Mouse (Mus musculus) heart, postnatal 25 days (tissue): ENCODE data around the gene Ndufa13. TPM values are rescaled to one million over a fixed set of nuclear protein-coding genes. Genes with fewer than 3 reads are reported as not detected.

Source experiments
- DNase-seq: peaks from one replicate; pipeline ENCODE4 v3.0.0; 2022; ENCODE audit warnings: low spot score
- intact Hi-C: fragments of 180-260 bp; cut with DNase I; formaldehyde crosslinking; loops from one replicate; pipeline ENCODE4 v1.15.1; 2025
- total RNA-seq, 2 experiments: library from RNA; stranded (reverse); gene quantifications; 2 replicates each; pipeline ENCODE4 v1.2.3; 2021

Gene Ndufa13
- total RNA-seq, 2 experiments from 2014 or later: 446 to 456 TPM

DNA sequence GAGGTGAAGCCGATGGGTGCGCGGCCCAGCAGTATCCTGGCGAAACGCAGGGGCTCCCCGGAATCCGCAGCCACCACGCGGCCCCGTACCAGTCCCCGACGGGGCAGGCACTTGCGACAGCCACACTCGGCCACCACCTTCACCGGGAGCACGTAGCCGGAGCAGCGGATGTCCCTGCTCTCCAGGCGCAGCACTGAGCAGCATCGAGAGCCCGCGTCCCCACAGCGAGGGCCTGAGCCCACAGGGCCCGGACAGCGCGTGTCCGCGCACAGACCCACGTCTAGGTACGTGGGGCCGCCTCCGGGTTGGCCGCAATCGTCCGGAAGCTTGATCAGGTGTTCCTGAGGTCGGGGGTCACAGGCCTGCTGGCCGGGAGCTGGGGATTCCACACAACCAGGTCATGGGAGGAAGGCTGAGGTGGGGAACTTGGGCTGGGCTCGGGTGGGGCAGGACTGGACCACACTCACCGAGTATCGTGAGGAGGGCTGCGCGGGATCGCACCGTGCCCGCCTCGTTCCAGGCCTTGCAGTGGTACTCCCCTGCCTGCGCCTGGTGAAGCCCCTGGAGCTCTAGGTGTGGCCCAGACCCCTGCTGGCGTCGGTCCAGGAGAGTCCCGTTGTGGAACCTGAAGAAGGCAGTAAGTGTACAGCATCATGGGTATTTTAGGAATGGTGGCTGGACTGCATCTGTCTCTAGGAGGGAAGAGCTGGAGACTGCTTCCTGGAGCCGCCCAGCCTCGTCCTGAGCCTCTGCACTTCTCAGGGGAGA is 19.3 kb downstream of the Ndufa13 start:
- no peak for DNase-seq
- intact Hi-C loops: no loop called here

DNA sequence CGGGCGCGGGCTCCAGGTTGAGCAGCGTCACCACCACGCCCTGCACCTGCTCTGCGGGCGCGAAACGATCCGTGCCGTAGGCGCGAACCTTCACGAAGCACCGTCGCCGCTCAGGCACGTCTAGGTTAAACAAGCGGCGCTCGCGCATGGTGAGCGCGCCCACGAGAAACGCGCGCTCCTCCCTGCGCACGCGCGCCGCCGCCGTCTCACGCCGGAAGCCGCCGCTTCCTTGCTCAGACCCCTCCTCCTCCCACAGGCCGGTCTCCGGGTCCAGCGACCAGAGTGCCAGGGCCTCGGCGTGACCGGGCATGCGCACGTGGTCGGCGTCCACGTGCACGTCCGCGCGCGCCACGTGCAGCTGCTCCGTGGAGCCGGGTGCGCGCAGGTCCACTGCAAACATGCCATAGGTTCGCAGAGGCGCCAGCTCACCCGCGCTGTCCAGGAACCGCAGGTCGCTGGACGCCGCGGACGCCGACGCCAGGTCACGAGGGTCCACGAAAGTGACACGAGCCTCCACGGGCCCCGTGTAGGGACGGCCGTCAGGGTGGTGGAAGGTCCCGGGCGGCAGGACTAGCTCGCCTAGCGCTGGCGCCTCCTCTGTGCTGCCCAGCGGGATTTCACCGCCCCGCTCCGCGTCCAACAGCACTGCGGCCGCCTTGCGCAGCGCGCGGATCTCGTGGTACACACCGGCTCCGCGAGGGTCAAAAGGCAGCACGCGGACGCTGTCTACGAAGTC is 20.2 kb downstream of the Ndufa13 start:
- DNase-seq: peak; percentile 45
- intact Hi-C loops: no loop called here

DNA sequence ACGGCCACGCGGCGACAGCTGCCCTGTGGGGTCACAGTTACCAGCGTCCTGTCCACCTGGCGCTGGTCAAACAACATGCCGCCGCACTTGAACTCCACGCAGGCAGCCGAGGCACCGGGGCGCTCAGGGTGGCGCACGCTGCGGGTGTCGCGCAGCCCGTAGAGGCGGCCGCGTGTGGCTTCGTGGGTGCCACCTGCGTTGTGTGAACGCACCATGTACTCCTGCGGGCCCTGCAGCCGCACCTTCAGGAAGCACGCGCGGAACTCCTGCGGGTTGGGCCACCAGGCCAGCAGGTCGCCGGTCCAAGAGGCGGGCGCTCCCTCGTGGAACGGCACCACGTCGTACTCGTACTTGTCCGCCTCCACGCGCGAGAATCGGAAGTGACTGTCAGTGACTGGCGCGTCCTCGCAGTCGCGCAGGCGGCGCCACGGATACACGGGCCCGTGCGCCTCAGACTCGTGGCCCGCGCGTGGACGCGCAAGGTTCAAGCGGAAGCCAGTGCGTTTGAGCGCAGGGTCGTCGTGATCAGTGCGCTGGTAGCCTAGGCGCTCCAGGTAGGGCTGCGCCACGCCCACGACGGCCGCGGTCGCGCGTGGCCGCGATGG is 21.0 kb downstream of the Ndufa13 start:
- intact Hi-C loops: no loop called here

DNA sequence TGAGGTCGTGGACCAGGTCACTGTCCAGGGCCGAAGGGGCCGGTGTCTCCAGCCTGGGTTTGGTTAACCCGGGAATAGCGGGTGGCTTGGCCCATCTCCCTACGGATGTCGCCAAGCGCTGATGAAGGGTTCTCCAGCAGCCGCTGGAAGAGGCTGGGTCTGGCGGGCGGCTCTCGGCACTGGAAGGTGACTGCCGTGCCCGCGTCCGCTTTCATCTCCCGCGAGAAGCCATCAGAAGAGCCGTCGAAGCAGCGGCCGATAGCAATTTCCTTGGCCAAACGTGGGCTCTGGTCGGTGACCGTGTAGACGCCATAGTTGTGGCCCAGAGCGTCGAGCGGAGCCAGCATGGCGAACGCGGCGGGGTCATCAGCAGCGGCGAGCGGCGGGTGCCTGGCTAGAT is 21.5 kb downstream of the Ndufa13 start:
- intact Hi-C loops: no loop called here

More for the DNA sequence above, 21.0 kb downstream of the Ndufa13 start:
- DNase-seq: no peak

DNA sequence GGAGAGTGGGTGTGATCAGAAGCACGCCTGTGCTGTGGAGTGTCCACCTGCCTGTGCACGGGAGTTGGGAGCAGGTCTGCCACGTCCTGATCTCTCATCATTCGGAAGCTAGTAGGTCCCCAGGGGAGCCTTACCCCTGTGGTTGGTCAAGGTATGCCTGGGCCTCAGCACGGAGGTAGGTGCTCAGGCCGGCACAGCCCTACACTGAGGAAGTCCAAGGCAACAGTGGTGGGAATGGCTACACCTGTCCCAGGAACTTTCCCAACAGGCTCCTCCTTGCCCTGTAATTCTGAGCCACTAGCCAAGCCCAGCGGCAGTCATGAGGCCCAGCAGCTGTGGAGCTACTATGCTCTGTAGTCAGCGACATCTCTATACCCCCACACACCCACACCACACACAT is 22.7 kb downstream of the Ndufa13 start:
- DNase-seq: no peak
- intact Hi-C loops: loop anchor here (10.0 kb wide), 1 partner anchor 255 kb away; the partner anchor contains the start of gene Zfp868

More for the DNA sequence above, 21.5 kb downstream of the Ndufa13 start:
- no peak for DNase-seq

DNA sequence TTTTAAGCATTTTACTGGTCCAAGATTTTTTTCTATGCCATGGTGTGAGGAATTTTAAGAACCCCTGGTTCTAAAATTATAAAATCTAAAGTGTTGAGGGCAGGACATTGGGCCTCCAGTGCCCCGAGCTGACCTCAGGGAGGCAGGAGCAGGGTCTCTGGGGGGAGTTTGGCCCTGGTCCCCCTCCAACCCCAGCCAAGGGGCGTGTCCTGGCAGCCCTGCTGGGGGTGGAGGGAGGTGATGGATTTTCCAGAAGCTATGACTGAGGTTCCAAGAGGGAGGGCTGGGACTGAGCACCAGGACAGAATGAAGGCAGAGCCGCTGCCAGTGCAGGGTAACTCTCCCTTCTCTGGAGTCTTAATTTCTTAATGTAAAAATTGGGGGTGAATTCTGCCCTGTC is 24.4 kb downstream of the Ndufa13 start:
- no peak for DNase-seq
- intact Hi-C loops: loop anchor here (10.0 kb wide), 1 partner anchor 253 kb away; the partner anchor contains the start of gene Zfp868

DNA sequence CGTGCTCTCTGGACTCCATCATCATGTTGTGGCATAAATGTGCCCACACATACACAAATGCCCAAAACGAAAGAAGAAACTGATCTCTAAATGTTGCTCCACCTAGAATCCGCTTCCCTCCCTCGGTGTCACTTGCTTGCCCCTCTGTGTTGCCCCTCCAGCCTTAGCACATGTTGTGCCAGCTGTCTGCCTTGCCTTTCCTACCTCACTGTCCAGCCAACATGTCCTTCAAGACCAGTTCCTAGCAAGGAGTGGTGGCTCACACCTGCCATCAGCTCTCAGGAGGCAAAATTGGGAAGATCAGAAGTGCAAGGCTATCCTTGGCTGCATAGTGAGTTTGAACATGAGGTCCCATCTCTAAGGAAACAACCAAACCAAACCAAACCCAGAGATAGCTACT is 25.0 kb downstream of the Ndufa13 start:
- intact Hi-C loops: loop anchor here (10.0 kb wide), 1 partner anchor 253 kb away; the partner anchor contains the start of gene Zfp868
- no peak for DNase-seq

DNA sequence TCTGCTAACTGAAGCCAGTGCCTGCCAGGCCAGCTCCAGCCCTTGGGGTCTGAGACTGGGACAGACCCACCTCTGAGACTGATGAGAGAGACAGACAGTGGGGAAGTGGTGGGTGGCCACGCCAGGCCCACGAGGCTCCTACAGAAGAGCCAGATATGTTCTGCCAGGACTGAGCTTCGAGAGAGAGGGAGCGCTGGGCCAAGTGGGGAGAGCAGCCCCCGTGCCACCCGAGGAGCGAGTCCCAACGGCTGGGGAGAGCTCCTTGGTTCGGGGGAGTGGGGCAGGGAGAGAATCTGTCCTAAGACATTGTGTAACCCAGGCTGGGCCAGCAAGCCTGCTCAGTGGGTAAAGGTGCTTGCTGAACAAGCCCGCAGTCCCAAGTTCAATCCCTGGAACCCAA is 25.4 kb downstream of the Ndufa13 start:
- no peak for DNase-seq
- intact Hi-C loops: loop anchor here (10.0 kb wide), 1 partner anchor 252 kb away; the partner anchor contains the start of gene Zfp868

DNA sequence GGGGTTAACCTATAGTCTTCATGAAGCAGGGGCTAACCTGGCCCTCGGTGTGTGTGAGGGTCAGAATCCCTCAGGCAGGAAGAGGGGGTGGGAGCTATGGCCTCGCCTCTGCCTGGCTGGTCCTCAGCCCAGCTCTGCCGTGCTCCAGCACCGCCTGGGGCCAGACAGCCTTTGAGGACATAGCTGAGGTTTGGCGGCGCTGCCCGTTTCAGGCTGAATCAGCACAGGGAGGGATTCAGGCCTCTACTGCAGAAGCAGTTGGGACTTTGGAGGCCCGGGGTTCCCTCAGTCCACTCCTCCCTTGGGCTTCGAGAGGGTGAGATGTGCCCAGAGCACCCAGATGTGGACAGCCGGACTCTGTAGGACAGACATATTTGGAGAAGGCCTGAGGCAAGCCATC is 26.3 kb downstream of the Ndufa13 start:
- intact Hi-C loops: loop anchor here (10.0 kb wide), 1 partner anchor 251 kb away; the partner anchor contains the start of gene Zfp868
- DNase-seq: no peak

DNA sequence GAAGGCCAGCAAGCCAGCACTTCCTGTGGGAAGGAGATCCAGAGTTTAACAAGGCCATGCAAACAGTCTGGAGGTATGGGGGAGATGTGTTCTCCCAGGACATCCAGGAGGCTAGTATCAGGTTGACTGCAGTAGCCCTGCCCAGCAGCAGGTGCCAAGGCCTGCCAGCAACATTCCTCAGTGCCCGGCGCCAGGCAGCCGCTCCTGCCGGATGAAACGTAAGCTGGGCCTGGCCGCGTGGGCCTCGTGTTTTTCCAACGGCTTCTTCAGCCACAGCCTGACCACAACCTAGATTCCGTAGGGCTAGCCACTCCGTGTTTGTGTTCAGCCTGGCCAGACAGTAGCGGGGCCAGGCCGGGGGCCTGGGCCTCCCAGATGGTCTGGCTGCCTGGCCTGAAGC is 27.7 kb downstream of the Ndufa13 start:
- intact Hi-C loops: loop anchor here (1.0 to 10.0 kb wide), 3 partner anchors 42 to 292 kb away; partner anchors contain the start of gene Zfp868
- no peak for DNase-seq

DNA sequence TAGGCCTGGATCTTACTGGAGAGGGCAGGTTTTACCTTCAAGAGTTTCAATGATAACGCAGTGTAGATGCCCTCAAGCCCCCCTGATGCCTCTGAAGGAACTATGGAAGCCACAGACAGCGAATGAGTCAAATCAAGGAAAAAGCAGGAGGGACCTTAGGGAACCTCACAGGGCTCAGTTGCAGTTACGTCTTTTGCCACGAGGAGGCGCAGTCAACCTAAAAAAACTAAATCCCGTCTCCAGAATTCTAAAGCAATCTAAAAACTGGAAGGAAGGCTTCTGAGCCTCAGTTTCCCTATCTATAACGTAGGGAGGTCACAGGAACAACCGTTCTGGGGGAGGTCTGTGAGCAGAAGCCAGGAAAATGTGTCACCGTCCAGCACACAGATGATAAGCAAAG is 28.2 kb downstream of the Ndufa13 start:
- intact Hi-C loops: loop anchor here (1.0 to 10.0 kb wide), 3 partner anchors 42 to 292 kb away; partner anchors contain the start of gene Zfp868
- DNase-seq: no peak

DNA sequence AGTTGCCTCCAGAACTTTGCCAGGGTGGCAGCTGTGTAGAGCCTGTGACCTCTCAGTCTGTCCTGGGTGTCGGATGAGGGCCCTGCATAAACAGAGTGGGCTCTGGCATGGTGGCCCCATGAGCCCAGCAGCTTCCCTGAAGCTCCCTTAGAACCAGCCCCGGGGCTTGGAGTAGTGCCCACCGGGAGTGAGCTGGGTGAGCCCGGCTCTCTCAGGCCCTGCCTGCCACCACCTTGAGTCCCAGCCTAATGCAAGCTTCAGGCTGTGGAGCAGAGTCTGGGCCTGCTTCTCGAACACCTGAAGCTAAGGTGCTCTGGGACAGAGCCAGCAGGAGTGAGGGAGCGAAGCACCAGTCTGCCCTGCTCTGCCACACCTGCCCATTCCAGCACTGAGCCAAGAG is 31.5 kb downstream of the Ndufa13 start:
- no peak for DNase-seq
- intact Hi-C loops: loop anchor here (10.0 kb wide), 1 partner anchor 246 kb away; the partner anchor contains the start of gene Zfp868

DNA sequence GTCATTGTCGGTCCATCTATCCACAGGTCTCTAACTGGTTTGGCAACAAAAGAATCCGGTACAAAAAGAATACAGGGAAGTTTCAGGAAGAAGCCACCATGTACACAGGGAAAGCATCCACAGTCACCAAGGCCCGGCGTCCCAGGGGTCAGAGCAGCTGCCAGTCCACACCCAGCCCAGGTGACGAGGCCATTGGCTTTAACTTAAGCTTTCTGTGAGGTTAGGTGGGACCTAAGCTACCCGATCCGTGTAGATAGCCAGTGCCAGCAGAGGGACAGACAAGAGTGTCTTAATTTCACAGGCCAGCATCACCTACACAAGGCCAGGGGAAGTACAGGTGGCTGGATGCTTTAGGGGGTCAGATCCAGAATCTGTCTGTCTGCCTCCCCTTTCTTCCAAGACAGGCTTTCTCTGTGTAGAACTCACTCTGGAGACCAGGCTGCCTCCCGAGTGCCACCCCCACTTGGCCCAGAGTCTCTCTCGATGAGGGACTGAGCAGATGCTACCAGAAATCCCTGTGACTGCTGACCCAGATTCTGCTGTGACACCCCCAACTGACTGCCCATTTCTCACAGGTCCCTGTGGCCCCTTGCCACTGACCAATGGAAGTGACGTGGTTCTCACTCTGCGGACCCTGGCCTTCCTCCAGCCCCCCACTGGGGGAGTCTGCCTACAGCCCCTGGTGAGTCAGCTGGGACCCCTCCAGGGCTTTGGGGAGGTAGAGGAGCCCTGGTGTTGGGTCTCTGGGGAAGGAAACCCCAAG is 32.2 kb downstream of the Ndufa13 start:
- no peak for DNase-seq
- intact Hi-C loops: loop anchor here (10.0 kb wide), 1 partner anchor 245 kb away; the partner anchor contains the start of gene Zfp868

DNA sequence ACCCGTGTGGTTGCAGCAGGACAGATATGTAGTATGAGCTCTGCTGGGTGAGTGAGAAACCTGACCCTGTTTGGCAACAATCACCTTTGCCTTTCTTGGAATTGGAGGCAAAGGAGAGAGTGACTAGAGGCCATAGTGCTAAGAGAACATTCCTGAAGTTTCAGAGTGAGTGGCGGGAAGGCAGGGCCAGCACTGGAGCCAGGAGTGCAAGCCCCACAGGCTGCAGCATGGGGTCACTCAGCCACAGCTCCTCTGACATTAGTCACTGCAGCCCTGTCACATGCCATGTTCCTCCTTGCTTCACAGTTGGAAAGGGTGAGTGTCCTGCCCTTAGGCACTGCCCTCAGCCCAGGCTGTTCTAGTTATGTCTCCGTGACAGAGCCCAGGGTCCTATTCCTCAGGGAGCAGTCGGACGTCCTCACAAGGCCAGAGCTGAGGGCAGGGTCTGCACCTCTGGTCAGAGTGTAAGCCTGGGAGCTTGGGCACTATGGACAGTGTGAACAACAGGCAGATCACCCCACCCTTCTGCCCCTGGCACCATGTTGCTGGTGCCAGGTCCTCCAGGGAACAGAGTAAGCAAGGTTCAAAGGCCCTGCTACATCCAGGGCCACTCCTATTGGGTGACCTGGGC is 34.5 kb downstream of the Ndufa13 start:
- no peak for DNase-seq
- intact Hi-C loops: no loop called here

DNA sequence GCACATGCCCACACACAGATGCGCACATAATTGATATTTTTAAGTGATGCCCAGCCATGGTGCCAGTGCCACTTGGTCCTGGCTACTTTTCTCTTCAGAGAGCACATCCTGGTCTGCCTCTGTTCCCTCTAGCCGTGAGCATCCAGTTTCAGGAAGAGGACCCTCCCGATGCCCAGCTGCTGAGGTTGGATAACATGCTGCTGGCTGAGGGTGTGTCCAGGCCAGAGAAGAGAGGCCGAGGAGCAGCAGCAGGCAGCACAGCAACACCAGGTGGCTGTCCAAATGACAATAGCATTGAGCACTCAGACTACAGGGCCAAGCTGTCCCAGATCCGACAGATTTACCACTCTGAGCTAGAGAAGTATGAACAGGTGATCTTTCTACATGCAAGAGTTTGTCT is 38.2 kb downstream of the Ndufa13 start:
- intact Hi-C loops: no loop called here
- DNase-seq: no peak

DNA sequence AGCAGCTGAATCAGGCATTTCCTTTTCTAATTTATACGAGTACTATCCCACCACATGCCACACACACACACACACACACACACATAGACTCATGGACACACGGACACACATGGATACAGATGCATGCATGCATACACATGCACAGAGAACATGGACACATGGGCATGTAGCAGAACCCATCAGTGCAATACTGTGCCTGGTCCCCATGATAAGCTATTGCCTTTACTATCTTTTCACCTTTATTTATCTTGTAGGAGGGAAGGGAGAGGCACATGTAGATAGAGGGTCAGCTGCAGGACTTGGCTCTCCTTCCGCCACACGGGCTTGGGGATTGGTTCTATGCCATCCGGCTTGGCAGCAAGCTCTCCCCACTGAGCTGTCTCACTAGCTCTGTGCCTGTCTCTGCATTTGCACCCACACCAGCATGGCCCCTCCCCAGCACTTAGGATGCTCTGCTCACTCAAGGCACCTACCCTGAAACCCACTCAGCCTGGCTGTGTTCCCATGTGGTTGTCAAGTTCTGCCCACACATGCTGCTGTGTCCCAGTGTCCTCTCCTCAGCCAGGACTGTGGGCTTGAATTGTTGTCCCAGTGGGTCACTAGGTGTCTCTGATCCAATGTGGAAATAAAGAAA is 38.9 kb downstream of the Ndufa13 start:
- no peak for DNase-seq

DNA sequence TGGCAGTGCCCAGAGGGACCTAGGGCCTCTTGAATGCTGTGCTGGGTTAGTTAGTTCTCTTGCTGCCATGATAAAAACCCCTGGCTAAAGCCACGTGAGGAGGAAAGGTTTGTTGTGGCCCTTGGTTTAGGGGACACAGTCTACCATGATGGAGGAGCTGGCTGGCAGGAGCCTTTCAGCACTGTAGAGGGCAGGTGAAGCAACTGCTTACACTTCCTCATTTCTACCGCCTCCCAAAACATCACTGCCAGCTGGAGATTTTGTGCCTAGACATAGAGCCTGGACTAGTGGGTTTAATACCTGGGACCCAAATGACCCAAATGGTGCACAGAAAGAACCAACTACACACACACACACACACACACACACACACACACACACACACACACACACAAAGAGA is 41.1 kb downstream of the Ndufa13 start:
- DNase-seq: no peak
- intact Hi-C loops: no loop called here

More for the DNA sequence above, 38.9 kb downstream of the Ndufa13 start:
- intact Hi-C loops: no loop called here

DNA sequence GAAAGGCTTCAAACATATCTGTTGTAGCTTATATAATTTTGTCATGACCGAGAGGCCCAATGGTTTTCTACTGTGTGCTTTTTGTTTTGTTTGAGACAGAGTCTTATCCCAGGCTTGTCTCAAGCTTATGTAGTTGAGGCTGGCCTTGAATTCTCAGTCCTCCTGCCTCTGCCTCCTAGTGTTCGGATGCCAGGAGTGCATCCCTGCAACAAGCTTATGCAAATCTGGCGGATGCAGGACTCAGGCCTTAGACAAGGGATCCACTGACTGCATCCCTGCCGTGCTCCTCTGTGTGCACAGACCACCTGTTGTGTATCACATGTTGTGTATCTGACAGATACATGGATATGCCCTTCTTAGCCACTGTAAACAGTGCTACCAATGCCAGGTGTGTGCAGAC is 41.6 kb downstream of the Ndufa13 start:
- intact Hi-C loops: no loop called here
- DNase-seq: no peak

DNA sequence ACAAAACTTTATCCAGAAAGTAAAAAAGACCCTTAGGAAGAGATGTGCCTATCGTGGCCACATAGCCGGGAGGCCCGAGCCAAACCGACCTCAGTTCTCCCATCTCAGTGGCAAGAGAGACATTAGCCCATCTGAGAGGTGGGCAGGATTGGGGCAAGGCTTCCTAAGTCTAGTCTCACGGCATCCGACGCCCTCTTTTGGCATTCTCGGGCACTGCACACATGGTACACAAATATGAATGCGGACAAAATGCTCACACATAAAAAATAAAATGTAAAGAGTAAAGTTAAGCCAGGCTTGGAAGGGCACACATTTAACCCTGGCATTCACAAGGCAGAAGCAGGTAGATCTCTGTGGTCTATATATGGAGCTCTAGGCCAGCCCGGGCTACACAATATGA is 48.5 kb downstream of the Ndufa13 start:
- no peak for DNase-seq
- intact Hi-C loops: no loop called here
